Mouse (Mus musculus) retina, adult 2 months (tissue): ENCODE measurements around the gene Nr1i3.

ENCODE experiments used
- DNase-seq: peaks from one replicate; pipeline ENCODE4 v3.0.0-alpha.2; 2012; ENCODE audit warnings: low read depth, low spot score

Nr1i3 gene

DNA sequence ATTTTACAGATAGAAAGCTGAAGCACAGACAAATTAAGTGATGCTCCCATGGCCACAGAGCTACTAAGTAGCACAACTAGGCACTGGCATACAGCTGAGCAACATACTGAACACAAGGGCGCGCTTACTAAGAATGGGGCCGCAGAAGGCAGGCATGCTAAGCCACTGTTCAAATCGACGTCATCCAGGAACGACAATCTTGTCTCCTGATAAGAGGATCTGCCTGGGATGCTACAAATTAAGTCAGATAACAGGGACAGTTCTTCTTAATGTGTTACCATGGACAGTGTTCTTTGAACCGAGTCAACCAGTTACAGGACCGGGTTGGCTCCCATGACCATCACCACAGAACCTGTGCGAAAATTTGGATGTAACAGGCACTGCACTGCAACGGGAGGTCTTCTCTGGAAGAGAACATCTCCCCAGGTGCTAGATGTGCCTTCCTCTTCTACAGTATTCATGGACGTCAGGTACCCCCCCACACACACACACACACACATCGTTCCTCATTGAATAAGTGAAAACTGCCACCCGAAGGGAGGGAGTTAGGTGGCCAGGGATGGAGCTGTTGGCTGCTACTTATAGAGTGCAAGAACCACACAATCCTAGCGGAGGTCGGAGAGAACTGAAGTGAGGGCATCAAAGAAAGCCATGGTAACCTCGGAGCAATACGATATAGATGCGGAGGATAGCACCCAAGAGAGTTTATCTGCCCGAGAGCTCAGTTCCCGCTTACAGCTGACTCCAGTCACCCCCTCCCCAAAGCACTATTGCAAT is 18.5 kb upstream of the Nr1i3 start:
- DNase-seq: peak; percentile 30

DNA sequence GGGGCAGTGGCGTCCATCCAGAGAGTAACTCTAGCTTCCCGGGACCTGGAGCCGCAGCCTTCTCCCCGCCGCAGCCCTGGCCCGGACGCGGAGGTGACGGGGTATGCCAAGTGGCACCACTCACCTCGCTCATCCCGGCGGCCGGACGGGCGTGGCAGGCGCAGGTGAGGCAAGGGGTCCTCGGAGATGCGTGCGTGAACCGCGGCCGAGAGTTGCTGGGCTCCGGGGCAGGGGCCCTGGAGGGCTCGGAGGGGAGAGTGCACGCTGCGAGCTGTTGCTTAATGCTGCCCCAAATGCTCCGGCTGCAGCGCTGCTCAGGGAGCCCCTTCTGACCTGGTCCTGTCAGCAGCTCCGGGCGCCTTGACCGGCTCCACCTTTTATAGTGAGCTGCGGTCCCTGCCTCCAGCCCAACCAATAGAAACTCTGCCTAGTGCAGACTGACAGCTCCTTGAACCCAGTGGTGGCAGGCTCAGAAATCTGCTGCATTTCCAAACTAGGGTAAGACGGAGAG is 17.8 kb upstream of the Nr1i3 start, which contains the start of gene Pcp4l1:
Gene Pcp4l1, minus strand, starts transcription at position 382 of the 511 bp plus-strand sequence.
- DNase-seq: peak; percentile 49

DNA sequence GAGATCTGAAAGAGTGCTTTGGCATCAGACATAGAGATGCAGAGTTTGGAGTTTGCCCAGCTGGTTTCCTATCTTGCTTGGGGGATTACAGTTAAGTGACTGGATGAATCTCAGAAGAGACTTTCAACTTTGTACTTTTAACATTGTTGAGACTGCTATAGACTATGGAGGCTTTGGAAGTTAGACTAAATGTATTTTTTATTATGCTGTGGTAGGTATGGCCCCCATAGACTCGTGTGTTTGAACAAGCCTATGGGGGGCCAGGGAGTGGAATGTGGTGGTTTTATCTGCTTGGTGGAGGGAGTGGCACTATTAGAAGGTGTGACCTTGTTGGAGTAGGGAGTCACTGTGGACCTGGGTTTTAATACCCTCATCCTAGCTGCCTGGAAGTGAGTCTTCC is 14.2 kb upstream of the Nr1i3 start:
- no peak for DNase-seq

DNA sequence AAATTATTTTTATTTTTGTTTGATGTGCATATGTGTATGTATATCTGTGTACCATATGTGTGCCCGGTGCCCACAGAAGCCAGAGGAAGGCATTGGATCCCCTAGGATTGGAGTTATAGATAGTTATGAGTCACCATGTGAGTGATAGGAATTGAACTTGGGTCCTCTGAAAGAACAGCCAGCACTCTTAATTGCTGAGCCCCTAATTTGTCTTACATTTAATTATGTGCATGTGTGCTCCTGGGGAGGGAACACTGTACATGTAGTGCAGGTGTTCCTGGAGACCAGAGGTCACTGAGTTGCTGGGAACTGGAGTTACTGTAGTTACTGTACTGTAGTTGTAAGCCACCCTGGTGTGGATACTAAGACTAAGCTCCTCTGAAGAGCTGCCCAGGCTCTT is 13.0 kb upstream of the Nr1i3 start:
- DNase-seq: no peak

DNA sequence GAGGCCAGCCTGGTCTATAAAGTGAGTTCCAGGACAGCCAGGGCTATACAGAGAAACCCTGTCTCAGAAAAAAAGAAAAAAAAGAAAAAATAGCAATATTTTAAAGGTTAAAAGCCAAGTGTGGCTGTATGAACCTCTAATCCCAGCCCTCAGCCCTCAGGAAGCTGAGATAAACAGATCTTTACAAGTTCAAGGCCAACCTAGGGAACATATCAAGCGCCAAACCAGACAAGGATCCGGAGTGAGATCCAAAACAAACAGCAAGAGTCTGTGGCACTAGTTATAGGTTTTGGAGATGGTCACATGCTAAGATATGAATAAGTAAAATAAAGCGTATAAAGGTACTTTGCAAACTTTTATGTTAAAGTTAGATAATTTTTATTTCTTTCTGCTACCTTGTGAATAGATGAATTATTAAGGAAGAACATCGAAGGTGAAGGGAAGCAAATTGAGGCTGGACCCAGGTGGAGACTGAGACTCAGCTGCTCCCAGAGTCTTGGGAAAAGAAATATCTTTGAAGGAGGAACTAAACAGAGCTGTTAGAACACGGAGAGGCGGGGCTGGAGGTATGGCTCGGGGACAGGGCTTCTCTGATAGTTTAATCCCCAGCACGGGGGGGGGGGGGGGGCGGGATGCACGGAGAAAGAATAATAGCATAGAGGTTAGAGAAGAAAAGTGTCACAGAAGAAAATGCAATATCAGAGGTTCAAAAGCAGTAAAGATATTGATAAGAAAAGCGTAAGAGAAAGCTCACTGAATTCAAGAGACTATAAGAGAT is 10.1 kb upstream of the Nr1i3 start:
- no peak for DNase-seq

DNA sequence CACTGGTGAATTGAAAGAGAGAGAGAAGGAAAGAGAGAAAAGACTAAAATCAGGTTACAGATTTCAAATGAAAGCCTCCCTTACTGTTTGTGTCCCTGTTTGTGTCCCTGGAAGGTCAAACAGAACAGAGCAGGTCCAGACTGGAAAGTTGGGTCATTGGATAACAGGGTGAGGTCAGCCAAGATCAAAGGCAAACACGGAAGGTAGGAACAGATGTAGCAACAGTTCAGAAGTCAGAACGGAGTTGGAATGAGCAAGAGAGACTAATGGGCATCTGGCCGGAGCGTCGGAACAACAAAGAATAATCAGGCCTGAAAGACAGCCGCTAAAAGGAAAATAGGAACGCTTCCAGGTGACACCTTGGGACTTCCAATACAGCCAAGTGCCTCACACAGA is 9.5 kb upstream of the Nr1i3 start:
- no peak for DNase-seq

DNA sequence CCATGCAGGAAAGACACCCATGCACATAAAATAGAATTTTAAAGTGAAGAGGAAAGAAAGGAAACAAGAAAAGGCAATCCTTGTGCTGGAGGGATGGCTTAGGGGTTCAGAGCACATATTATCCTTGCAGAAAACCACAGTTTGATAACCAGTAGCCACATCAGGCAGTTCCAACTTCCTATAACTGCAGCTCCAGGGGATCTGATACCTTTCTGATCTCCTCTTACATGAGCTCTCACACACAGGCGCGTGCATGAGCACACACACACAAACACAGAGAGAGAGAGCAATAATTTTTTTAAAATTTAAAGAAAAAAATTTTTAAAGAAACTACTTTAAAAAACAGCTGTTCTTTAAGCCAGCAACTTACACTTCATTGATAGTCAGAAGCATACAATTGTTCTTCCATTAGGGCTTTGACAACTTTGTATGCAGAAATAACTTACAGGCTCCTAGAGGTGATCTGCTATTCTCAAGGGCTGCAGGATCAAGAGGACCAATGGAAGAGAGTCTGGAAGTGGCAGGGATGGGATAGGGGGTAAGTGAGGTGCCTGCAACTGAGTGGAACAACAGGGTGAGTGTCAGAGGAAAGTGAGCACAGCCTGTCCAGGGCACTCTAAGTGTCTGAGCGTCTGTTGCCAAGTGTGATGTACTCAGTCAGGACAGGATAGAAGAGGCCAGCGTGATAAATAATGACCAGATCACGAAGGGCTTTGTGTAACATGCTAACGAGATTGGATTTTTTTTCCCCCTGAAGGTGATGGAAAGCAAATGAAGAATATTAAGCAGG is 7.9 kb upstream of the Nr1i3 start:
- DNase-seq: no peak

DNA sequence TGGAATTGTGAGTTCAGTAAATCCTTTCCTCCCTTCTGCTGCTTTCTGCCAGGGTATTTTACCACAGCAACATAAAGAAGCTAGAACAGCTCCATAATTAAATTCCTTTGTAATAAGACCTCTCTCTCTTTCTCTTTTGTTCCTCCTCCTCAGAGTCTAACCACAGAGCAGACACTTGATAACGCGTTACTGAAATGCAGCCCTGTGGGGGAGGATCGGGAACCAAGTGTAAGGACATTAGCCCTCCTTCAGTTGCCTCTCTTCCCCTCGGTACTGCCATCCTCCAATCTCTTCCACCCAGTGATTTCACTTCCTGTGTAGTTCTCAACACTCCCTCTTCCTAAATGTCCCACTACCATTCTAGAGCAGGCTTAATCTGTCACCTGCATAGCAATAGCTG is 4.4 kb upstream of the Nr1i3 start:
- DNase-seq: no peak

DNA sequence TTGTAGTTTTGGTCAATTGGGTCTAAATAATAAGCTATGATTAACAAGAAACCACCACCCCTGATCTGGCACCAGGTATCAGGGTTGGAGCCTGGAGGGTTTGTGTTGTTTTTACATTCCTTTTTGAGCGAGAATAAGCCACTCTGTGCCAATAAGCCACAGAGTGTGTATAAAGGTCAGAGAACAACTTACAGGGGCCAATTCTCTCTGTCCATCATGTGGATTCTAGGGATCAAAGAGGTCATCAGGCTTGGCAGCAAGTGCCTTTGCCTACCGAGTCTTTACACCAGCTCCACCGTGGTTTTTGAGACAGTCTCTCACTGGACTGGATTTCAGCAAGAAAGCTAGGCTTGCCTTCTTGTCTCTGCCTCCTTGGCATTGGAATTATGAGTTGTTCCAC is 916 bp upstream of the Nr1i3 start:
- no peak for DNase-seq

DNA sequence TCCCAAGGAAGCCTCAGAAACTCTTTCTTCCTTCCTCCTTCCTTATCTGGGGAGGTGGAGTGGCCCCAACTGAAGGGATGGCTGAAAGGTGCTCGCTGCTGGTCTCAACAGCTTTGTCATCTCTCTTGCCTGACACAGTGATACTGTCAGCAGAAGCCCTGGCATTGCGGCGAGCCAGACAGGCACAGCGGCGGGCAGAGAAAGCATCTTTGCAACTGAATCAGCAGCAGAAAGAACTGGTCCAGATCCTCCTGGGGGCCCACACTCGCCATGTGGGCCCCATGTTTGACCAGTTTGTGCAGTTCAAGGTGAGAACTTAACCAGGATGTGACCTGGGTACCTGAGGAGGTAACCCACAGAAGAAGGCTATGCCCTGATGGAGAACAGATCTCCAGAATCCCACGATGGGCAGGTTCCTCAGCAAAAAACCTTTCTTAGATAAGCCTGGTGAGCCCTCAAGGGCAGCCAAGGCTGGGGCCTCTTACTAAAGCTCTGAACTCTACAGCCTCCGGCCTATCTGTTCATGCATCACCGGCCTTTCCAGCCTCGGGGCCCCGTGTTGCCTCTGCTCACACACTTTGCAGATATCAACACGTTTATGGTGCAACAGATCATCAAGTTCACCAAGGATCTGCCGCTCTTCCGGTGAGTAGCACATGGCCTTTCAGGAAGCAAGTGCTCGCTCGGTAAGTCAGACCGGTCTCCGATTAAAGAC is 2.6 kb downstream of the Nr1i3 start:
- DNase-seq: no peak

DNA sequence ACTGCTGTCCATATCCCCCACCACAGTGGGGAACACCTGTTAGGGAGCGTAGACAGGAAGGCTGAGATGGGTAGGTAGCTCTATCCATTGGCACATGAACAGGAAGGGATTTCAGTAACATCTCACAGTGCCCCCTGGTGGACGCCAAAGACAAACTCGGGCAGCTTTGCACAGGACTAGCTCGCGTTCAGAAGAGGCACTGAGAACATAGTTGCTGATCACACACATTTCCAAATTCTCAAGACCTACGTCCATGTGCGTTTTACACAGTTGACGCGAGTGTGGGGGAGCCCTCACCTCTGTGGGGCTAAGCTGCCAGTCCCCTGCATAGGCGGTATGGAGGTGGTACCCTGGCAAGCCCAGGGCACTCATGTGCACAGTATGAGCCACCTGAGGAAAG is 7.1 kb downstream of the Nr1i3 start:
- DNase-seq: peak; percentile 73

DNA sequence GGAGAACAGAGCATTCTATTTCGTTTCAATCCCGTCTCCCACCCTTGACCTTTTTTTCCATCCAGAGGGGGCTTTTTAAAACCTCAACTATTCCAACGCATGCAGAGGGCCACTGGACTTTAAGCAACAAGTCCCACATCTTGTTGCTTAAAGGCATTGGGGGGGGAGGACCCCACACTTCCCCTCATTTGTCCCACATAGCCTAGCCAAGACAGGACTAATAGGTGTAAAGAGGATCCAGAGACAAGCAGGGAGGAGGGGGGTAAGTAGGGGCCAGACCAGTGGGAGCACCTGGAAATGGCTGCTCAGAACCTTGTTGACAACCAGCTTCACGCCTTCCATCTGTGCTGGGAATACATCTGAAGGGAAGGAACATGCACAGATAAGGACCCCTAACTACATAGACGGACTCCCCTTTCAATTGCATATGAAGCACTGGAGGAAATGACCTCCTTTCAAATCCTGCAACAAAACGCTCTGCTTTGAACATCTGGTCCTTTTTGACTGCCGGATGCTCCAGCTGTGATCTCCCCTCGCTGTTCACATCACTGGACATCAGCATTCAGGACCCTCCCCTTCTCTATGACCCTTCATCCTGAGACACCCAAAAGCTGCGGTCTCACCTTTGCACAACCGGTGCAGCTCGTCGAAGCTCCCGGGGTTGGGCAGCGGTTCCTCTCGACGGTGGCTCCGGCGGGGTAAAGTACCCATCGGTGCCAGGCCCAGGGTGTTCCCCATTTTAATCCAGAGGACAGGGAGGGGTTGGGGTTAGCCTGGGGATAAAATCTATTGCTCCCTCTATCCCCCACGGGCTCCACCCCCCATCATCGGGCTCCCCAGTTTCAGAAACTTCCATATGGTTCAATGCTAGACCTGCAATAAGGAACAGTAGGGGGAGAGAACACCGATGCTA is 7.8 kb downstream of the Nr1i3 start:
- DNase-seq: no peak

DNA sequence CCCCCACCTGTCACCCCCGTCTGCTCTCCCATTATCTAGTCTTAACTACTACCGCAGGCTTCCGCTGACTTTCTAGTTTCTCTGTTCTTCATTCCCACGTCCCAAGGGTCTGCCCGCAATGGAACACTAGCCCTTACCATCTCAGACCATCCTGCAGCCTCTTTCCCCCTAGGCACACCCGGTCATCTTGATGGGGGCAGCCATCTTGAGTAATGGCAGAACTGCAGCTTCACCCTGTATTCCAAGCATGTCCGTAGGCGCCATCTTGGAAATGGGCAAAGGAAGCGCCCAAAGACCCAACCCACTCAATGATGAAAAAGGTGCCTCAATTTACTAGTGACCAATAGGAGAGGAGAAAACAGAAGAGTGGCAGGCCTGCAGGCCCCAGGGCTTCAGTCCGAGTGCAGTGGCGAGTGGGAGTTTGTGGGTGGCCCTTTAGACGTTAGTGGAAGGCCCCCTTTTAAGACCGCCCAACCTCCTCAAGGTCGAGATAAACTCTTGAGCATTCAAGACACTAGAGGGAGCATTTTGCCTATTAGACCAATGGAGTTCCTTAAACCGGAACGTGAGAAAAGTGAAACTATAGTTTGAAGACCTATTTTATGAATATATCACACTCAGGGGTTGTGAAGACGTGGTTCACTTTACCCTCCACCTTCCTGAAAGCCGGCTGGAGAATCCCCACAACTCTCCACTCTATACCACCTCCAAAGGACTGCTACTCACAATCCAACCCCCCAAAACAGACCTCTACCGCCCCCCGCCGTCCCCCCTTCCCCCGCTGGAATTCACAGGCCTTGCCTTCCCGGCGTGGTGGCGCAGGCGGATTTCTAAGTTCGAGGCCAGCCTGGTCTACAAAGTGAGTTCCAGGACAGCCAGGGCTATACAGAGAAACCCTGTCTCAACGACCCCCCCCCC is 8.7 kb downstream of the Nr1i3 start, which contains the start of gene Tomm40l:
Gene Tomm40l, minus strand, starts transcription at position 277 of the 918 bp plus-strand sequence.
- DNase-seq: peak; percentile 94

DNA sequence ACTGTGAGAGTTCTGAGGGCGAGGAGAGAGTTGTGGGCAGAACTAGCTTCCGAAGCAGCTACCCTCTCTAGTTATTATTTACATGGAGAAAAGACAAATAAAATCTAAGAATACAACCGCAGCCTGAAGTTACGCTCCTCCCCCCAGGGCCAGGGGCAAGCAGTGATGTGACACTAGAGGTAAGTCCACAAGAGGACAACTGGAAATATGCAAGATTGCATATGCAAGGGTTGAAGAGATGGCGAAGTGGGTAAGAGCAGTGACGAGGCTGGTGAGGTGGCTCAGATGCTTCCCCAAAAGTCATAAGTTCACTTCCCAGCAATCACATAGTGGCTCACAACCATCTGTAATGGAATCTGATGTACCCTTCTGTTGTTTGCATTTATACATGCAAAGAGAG is 9.4 kb downstream of the Nr1i3 start:
- DNase-seq: no peak

DNA sequence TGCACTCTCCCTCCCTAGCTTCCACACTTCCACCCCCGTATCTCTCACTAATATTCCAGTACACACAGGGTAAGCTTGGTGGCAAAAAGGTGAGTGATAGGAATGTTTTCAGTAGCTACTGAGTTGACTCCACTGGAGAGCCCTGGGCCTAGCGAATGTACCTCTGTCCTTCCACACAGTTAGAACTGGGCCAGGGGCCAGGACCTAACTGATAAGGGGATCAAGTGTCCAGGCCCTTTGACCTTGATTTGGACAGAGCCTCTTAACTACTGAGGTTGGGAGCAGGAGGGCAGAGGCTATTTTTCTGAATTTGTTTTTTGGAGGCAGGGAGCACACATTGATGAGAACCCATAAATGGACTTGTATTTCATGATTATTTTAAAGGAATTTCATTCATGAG is 10.0 kb downstream of the Nr1i3 start:
- DNase-seq: no peak

DNA sequence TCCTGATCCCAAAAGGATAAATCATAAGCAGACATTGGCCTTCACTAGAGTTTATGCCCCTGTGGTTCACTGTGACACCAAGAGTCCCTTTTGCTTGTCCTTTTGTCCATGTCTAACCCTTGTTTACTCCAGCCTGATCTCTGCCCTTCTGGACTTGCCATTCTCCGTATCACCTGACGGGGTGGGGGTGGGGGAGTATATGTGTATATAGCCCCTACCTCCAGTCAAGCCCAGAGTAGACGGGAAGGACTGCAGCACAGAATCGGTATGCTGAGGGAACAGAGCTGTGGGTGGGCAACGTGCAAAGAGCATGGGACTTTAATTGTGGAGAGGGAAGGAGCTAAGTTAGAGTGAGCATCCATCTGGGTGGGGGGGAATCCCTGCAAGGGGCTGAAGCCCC is 11.1 kb downstream of the Nr1i3 start, which contains the start of gene Apoa2:
Gene Apoa2, plus strand, starts transcription at position 198 of the 400 bp plus-strand sequence.
- DNase-seq: no peak

DNA sequence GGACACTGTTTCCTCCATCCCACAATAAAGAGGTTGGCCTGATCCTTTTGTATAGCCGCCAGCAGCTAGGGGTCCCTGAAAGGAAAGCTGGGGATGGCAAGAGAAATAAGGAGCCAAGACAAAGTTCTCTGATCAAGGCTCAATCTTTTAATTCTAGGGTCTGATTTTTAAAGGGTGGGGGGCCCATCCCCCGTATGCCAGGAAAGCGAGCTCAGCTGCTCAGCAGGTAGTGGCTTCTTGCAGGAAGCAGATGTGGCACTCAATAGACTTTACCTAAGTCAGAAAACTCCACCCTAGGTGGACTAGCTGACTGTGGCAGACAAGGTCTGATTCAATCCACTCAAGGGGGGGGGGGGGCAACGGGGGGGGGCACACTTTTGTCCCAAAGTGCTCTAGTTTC is 13.0 kb downstream of the Nr1i3 start:
- no peak for DNase-seq

DNA sequence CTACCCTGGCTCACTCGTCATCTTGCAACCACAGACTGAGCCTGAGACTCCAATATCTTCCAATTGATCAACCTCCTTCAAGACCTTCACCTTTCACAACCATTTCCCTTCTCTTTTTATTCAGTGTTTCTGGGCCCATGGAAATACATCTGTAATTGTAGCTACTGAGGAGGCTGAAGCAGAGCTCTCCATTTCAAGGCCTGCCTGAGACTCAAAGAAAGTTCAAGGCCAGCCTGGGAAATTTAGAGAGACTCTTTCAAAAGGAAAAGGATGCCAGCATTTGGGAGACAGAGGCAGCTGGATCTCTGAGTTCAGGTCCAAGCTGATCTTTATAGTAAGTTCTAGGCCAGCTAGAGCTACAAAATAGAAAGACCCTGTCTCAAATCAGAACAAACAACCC is 14.1 kb downstream of the Nr1i3 start:
- no peak for DNase-seq

DNA sequence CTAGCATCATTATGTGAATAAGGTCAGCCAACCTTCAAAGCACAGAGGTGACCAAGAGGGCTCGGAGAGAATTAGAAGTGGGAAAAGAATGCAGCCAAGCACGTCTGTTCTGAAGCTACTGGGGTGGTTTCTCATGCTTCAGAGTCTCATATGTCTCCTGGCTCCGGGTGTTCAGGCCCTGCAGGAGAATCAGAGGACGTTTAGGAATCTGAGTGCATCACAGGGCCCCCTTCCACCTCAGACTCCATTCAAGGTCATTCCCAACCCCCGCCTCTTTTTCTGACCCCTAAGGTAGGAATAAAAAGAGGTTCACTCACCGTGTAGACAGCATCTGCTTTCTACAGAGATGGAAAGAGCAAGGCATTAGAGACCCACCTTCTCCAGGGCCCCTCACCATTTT is 16.0 kb downstream of the Nr1i3 start:
- DNase-seq: no peak
